Mouse (Mus musculus): Measurements from ENCODE around the gene Gm20894.
"Not testable (repeated sequence)": the region's sequence is repeated elsewhere in the genome, so short reads cannot be mapped to it uniquely, and the experiment has no call there.

Gm20894 gene

GRCm38 (mm10) chrY:28271412-28271811 is at the start of gene Gm20894:
TSS of gene Gm20894 (minus strand) at chrY:28271512.
- not testable (repeated sequence) for DNase-seq

Measured in lung, postnatal 36 days (tissue).